Mouse (Mus musculus) liver, embryonic 14.5 days (tissue): Measurements from ENCODE around the gene Tecr.

Experiments used
- CTCF ChIP-seq: IDR thresholded peaks from 2 replicates; pipeline ENCODE4 v1.5.1; 2016; ENCODE audit warnings: antibody characterized with exemption, low read depth, control low read depth
- EP300 ChIP-seq: IDR thresholded peaks from 2 replicates; pipeline ENCODE4 v1.6.1; 2016; ENCODE audit warnings: antibody characterized with exemption, low read depth

GRCm38 (mm10) chr8:83623549-83623948 lies 15.8 kb upstream of the Tecr start:
- TF ChIP-seq CTCF (peak; percentile 12; the same call in 1 of the 2 replicates), EP300 (peak; percentile 22; the same call in 1 of the 2 replicates)
